Mouse (Mus musculus) midbrain, postnatal 0 days (tissue): ENCODE results near the gene Fam185a. TPM values are rescaled to one million over a fixed set of nuclear protein-coding genes. Genes with fewer than 3 reads are reported as not detected.

Experiments
- ATAC-seq: fragments of 200-750 bp; cut with Nextera tagmentation; 2 replicates; pipeline ENCODE4 v1.8.0; 2017; ENCODE audit warnings: moderate number of reproducible peaks, mild to moderate bottlenecking, moderate TSS enrichment, moderate library complexity; ENCODE audit not compliant: low FRiP score
- DNase-seq: peaks from one replicate; pipeline ENCODE4 v3.0.0-alpha.2; 2015; ENCODE audit warnings: low spot score
- H3K27ac ChIP-seq: fragments of 300-500 bp; sonication (generic); 2 replicates; pipeline ENCODE4 v1.5.1; 2014; ENCODE audit warnings: low read depth, mild to moderate bottlenecking, low read length, mixed read lengths
- H3K27me3 ChIP-seq: fragments of 300-500 bp; sonication (generic); 2 replicates; pipeline ENCODE4 v1.6.1; 2014; ENCODE audit warnings: low read length, control low read depth, mixed read lengths; ENCODE audit not compliant: insufficient read depth
- H3K36me3 ChIP-seq: fragments of 300-500 bp; sonication (generic); 2 replicates; pipeline ENCODE4 v1.6.1; 2014; ENCODE audit warnings: low read length, control low read depth, mixed read lengths; ENCODE audit not compliant: insufficient read depth
- H3K4me1 ChIP-seq: fragments of 300-500 bp; sonication (generic); 2 replicates; pipeline ENCODE4 v1.6.1; 2014; ENCODE audit warnings: mild to moderate bottlenecking, control low read depth, antibody characterized with exemption, low read length, mixed read lengths; ENCODE audit not compliant: insufficient read depth
- H3K4me2 ChIP-seq: fragments of 300-500 bp; sonication (generic); 2 replicates; pipeline ENCODE4 v1.6.1; 2014; ENCODE audit warnings: low read depth, mild to moderate bottlenecking, low read length, mixed read lengths; ENCODE audit not compliant: poor library complexity, severe bottlenecking
- H3K4me3 ChIP-seq: fragments of 300-500 bp; sonication (generic); 2 replicates; pipeline ENCODE4 v1.5.1; 2014; ENCODE audit warnings: low read depth, mild to moderate bottlenecking, low read length, moderate library complexity
- H3K9ac ChIP-seq: fragments of 300-500 bp; sonication (generic); replicated peaks from 2 replicates; pipeline ENCODE4 v1.6.1; 2014; ENCODE audit warnings: mild to moderate bottlenecking, low read length, moderate library complexity, mixed read lengths; ENCODE audit not compliant: poor library complexity, severe bottlenecking
- H3K9me3 ChIP-seq: fragments of 300-500 bp; sonication (generic); 2 replicates; pipeline ENCODE4 v1.6.1; 2016; ENCODE audit warnings: low read length, control low read depth
- CTCF ChIP-seq: IDR thresholded peaks from 2 replicates; pipeline ENCODE4 v1.5.1; 2016; ENCODE audit warnings: antibody characterized with exemption, mild to moderate bottlenecking
- WGBS: fragments of 180-500 bp; shearing (Covaris S2); extraction: QIAGEN DNeasy Blood & Tissue Kit; methylation state at CpG from one replicate; pipeline ENCODE4 v1.1.7; 2014; 5-methylcytosine and 5-hydroxymethylcytosine counted together
- polyA plus RNA-seq: library from polyadenylated mRNA; unstranded; fragments of >200 nt; fragmentation: Nextera tagmentation; extraction: Ambion mirVana; gene quantifications from 2 replicates; pipeline ENCODE4 v1.2.1, GENCODE M21; 2015
- total RNA-seq: library from RNA; depleted of rRNA; stranded (reverse); fragments of >200 nt; gene quantifications from 2 replicates; pipeline ENCODE4 v1.2.3, GENCODE M21; 2014

Gene Fam185a
- total and polyA plus RNA-seq, 2 experiments from 2014 or later, result 10.1 to 13.2 TPM

DNA sequence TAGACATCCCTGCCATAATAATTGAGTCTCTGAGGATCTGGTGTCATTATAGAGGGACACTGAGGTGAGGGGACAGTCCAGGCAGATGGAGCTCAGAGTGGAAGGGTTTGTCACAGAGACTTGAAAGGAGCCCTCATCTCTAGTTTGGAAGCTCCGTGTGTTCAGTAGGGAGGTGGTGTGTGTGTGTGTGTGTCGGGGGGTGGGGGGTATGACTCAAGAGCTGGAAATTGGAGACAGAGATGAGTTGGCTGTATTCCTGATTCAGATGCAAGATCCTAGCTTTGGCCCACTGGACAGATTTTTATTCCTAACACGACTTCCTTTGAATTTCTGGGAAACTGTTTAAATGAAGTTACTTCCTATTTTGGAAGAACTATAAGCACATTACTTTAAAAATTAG is 62.5 kb downstream of the Fam185a start:
- no peaks in the 10 kb centered on the region for H3K4me1 ChIP-seq
- no peak for TF ChIP-seq CTCF
- H3K9me3 ChIP-seq, result no peaks in the 10 kb centered on the region
- DNase-seq (no peak), ATAC-seq (no peak)
- H3K9ac ChIP-seq, result no peak overlapping the region
- no peak overlapping the region for H3K4me3 ChIP-seq
- H3K4me2 ChIP-seq, result no peak overlapping the region
- whole genome bisulfite sequencing, result 88% methylated on average over 3 of the region's 3 CpGs
- H3K36me3 ChIP-seq, result no peaks in the 10 kb centered on the region
- H3K27ac ChIP-seq, result no peak overlapping the region
- H3K27me3 ChIP-seq, result no peaks in the 10 kb centered on the region

- no peak for ATAC-seq
- Histone ChIP-seq H3K27me3 (no peaks in the 10 kb centered on the region), H3K9ac (no peak overlapping the region), H3K4me2 (no peak overlapping the region), H3K4me3 (no peak overlapping the region), H3K27ac (no peak overlapping the region), H3K4me1 (no peaks in the 10 kb centered on the region), H3K9me3 (no peaks in the 10 kb centered on the region), H3K36me3 (no peaks in the 10 kb centered on the region)
- TF ChIP-seq CTCF, result no peak
- WGBS, result 87% methylated on average over 3 of the region's 3 CpGs
- DNase-seq, result no peak
Observed at GRCm38 (mm10) chr5:21487716-21488115, 63.0 kb downstream of the Fam185a start.

DNA sequence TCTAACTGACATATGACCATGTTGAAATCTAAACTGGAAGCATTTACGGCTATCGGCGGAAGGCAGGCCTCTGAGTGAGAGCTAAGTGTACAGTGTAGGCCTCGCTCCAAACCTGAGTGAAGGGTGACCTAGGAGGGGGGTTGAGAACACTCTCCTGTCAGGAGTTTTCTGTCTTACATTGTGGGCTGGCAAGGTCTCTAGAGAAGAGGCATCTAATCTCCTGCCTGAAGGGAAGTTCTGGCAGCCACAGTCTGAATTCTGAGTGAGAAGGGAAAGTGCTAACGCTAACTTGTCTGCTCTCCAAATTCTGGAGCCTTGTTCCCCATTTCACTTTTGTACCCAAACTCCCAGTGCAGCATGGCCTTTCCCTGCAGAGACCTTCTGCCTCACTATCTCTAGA is 63.7 kb downstream of the Fam185a start:
- no peak for ATAC-seq
- no peaks in the 10 kb centered on the region for H3K27me3 ChIP-seq
- peak; percentile 3 for DNase-seq
- H3K36me3 ChIP-seq, result no peaks in the 10 kb centered on the region
- WGBS, result 83% methylated on average over 5 of the region's 5 CpGs
- no peaks in the 10 kb centered on the region for H3K9me3 ChIP-seq
- H3K9ac ChIP-seq, result no peak overlapping the region
- TF ChIP-seq CTCF, result no peak
- no peak overlapping the region for H3K4me3 ChIP-seq
- H3K4me1 ChIP-seq, result no peaks in the 10 kb centered on the region
- H3K27ac ChIP-seq, result no peak overlapping the region
- H3K4me2 ChIP-seq, result no peak overlapping the region

- no peak for ATAC-seq
- Histone ChIP-seq H3K27ac (no peak overlapping the region), H3K4me2 (no peak overlapping the region), H3K9me3 (no peaks in the 10 kb centered on the region), H3K9ac (no peak overlapping the region), H3K4me1 (no peaks in the 10 kb centered on the region), H3K4me3 (no peak overlapping the region), H3K27me3 (no peaks in the 10 kb centered on the region), H3K36me3 (no peaks in the 10 kb centered on the region)
- 54% methylated on average over 4 of the region's 4 CpGs for WGBS
- no peak for DNase-seq
- no peak for TF ChIP-seq CTCF
Observed at GRCm38 (mm10) chr5:21489135-21489534, 64.4 kb downstream of the Fam185a start.

DNA sequence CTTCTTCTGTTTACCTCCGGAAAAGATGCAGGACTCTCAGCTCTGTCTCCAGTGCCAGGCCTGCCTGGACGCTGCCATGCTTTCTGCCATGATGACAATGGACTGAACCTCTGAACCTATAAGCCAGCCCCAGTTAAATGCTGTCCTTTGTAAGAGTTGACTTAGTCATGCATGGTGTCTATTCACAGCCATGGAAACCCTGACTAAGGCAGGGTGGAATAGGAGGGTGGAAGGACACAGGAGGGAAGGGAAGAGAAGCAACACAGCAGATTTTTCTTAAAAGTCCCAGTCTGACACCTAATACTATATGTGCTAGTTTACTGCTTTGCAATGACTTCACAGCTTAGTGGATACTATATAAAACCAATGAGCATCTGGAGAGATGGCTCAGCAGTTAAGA is 66.7 kb downstream of the Fam185a start:
- H3K4me2 ChIP-seq, result no peak overlapping the region
- no peaks in the 10 kb centered on the region for H3K9me3 ChIP-seq
- 30% methylated on average over 2 of the region's 2 CpGs for WGBS
- DNase-seq, result no peak
- no peaks in the 10 kb centered on the region for H3K4me1 ChIP-seq
- H3K27ac ChIP-seq, result no peak overlapping the region
- TF ChIP-seq CTCF, result no peak
- no peak overlapping the region for H3K4me3 ChIP-seq
- H3K36me3 ChIP-seq, result no peaks in the 10 kb centered on the region
- H3K27me3 ChIP-seq, result no peaks in the 10 kb centered on the region
- no peak for ATAC-seq
- H3K9ac ChIP-seq, result no peak overlapping the region

GRCm38 (mm10) chr5:21492213-21492612 is 67.5 kb downstream of the Fam185a start:
- no peak for TF ChIP-seq CTCF
- Histone ChIP-seq H3K9ac (no peak overlapping the region), H3K4me3 (no peak overlapping the region), H3K4me1 (no peaks in the 10 kb centered on the region), H3K9me3 (no peaks in the 10 kb centered on the region), H3K4me2 (no peak overlapping the region), H3K27me3 (no peaks in the 10 kb centered on the region), H3K27ac (no peak overlapping the region), H3K36me3 (no peaks in the 10 kb centered on the region)
- WGBS, result 79% methylated on average over 3 of the region's 3 CpGs
- DNase-seq (no peak), ATAC-seq (no peak)
